Mouse (Mus musculus): ENCODE data around the gene Relch. TPM values are rescaled to one million over a fixed set of nuclear protein-coding genes. Genes with fewer than 3 reads are reported as not detected.

The Relch gene
- polyA plus RNA-seq, 1 experiment: 48.5 TPM

DNA sequence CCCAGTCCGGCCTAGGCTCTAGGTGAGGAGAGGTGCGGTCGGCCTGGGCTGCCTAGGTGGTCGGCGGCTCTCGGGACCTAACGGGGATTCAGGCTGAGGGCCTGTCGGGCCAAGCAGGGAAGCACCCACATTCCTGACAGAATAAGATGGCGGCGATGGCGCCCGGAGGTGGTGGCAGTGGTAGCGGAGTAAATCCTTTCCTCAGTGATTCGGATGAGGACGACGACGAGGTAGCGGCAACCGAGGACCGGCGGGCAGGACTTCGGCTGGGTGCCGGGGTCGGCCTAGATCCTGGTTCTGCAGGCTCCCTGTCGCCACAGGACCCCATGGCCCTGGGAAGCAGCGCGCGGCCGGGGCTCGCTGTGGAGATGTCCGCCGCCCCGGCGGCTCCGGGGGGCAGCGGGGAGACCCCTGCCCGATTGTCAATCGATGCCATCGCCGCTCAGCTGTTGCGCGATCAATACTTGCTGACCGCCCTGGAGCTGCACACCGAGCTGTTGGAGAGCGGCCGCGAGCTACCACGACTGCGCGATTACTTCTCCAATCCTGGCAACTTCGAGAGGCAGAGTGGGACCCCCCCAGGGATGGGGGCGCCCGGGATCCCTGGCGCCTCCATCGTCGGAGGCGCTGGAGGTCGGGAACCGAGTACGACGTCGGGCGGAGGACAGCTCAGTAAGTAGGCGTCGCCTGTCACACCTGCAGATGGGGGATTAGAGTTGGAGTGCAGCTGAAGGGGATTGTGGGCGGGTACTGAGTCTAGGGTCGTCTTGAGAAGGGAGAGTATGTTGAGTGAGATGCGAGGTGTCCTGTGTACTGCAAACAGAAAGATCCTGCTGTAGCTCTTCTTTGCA lies 526 bp downstream of the Relch start:
- DNase-seq: peak in 1 of 2 experiments; percentile 41
- Histone ChIP-seq H3K4me1 (ENCODE audit: control insufficient read depth, insufficient read depth, low read length) (peaks cover 8% of the 10 kb centered on the region; the same call in 1 of the 2 replicates), H3K27me3 (ENCODE audit: control insufficient read depth, insufficient read depth, low read length) (no peaks in the 10 kb centered on the region), H3K4me3 (replicated peaks; ENCODE audit: insufficient read depth, low read depth, low read length) (peak overlapping the region; percentile 80), H3K27ac (ENCODE audit: insufficient read depth, low read length) (peak overlapping the region; percentile 48)
- 1% methylated on average over 68 of the region's 68 CpGs for WGBS
- TF ChIP-seq CTCF (IDR thresholded peaks at IDR 0.05; ENCODE audit: borderline replicate concordance, insufficient read depth, low read depth, low read length) (no peak), POLR2A (IDR thresholded peaks at IDR 0.05; ENCODE audit: borderline replicate concordance, insufficient read depth, low read length) (no peak)

DNA sequence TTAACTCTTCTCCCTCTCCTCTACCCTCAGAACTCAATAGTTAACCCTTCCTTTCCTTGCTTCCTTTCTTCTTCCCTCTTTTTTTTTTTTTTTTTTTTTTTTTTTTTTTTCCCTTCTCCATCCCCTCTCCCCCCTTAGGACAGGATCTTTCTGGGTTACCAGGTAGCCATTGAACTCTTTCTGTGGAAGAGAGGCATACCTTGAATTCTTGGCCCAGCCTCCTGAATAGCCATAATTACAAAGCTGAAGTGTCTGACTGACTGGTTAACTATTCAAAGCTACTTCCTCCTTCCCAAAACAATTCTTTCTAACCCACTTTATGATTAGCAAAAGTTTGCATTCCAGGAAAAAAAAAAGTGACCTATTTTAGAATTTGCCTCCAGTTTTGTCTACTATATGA lies 6.0 kb downstream of the Relch start:
- Histone ChIP-seq H3K4me1 (ENCODE audit: control insufficient read depth, insufficient read depth, low read length) (peaks cover 10% of the 10 kb centered on the region; the same call in 1 of the 2 replicates), H3K27ac (ENCODE audit: insufficient read depth, low read length) (no peak overlapping the region), H3K27me3 (ENCODE audit: control insufficient read depth, insufficient read depth, low read length) (no peaks in the 10 kb centered on the region), H3K4me3 (replicated peaks; ENCODE audit: insufficient read depth, low read depth, low read length) (no peak overlapping the region)
- TF ChIP-seq CTCF (IDR thresholded peaks at IDR 0.05; ENCODE audit: borderline replicate concordance, insufficient read depth, low read depth, low read length) (no peak), POLR2A (IDR thresholded peaks at IDR 0.05; ENCODE audit: borderline replicate concordance, insufficient read depth, low read length) (no peak)
- no peak for DNase-seq

DNA sequence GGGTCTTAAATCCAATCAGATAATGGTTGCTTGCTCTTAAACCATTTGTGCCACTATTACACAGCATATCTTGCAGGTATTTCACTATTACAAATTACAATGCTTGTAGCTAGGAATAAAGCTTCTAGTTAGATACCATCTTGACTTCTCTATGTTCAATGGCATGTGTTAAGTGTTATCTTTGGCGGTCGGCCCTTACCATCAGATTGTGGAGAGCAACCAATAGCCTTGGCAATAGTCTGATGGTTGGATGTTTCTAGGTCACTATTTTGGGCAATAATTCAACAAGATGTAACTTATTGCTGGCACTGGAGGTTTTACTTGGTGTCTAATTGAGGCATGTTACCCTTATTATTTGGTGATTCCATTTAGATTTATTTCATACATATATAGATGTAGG lies 11.1 kb downstream of the Relch start:
- 27% methylated on average over 2 of the region's 2 CpGs for WGBS
- Histone ChIP-seq H3K4me1 (ENCODE audit: control insufficient read depth, insufficient read depth, low read length) (peaks cover 2% of the 10 kb centered on the region; the same call in 1 of the 2 replicates), H3K27ac (ENCODE audit: insufficient read depth, low read length) (no peak overlapping the region), H3K4me3 (replicated peaks; ENCODE audit: insufficient read depth, low read depth, low read length) (no peak overlapping the region), H3K27me3 (ENCODE audit: control insufficient read depth, insufficient read depth, low read length) (no peaks in the 10 kb centered on the region)
- DNase-seq: peak in 1 of 2 experiments; percentile 37
- TF ChIP-seq CTCF (IDR thresholded peaks at IDR 0.05; ENCODE audit: borderline replicate concordance, insufficient read depth, low read depth, low read length) (no peak), POLR2A (IDR thresholded peaks at IDR 0.05; ENCODE audit: borderline replicate concordance, insufficient read depth, low read length) (no peak)

DNA sequence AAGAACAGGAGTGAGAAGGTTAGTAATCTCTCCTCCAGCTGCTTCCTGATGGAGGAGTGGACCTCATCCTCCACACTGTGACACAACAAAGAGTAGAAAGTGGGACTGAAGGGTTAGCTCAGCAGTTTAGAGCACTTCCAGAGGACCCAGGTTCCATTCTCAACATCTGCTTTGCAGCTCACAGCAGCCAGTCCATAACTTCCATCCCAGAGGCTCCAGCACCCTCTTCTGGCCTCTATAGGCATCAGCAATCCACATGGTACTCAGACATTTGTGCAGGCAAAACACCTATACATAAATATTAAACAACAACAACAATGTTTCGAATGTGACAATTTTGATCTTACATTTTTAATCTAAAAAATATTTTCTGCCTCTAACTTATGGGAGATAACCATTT lies 16.9 kb downstream of the Relch start:
- 81% methylated on average over 1 of the region's 1 CpGs for WGBS
- TF ChIP-seq POLR2A (IDR thresholded peaks at IDR 0.05; ENCODE audit: borderline replicate concordance, insufficient read depth, low read length) (no peak), CTCF (IDR thresholded peaks at IDR 0.05; ENCODE audit: borderline replicate concordance, insufficient read depth, low read depth, low read length) (peak; percentile 40; the same call in 1 of the 2 replicates)
- no peak for DNase-seq
- Histone ChIP-seq H3K4me1 (ENCODE audit: control insufficient read depth, insufficient read depth, low read length) (no peaks in the 10 kb centered on the region), H3K27me3 (ENCODE audit: control insufficient read depth, insufficient read depth, low read length) (no peaks in the 10 kb centered on the region), H3K27ac (ENCODE audit: insufficient read depth, low read length) (no peak overlapping the region), H3K4me3 (replicated peaks; ENCODE audit: insufficient read depth, low read depth, low read length) (no peak overlapping the region)

DNA sequence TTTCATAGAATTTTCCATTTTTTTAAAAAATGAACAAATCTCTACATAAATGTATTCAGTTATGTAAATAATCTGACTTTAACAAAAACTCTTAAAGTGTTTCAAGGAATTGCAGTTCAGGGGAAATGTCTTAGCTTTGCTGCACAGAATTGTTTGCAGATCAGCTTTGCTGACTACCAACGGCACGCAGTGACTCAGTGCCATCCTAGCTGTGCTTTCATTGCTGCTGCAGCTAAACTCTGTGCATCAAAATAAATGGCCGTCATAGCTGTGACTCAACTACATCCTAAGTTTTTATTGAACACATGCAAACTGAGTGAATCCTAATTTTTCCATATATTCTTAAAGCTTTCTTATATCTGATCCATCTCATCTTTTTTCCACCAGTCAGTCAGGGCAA lies 21.8 kb downstream of the Relch start:
- H3K4me3 ChIP-seq (replicated peaks; ENCODE audit: insufficient read depth, low read depth, low read length): no peak overlapping the region
- TF ChIP-seq CTCF (IDR thresholded peaks at IDR 0.05; ENCODE audit: borderline replicate concordance, insufficient read depth, low read depth, low read length): no peak
- no peak for TF ChIP-seq POLR2A (IDR thresholded peaks at IDR 0.05; ENCODE audit: borderline replicate concordance, insufficient read depth, low read length)
- no peaks in the 10 kb centered on the region for H3K4me1 ChIP-seq (ENCODE audit: control insufficient read depth, insufficient read depth, low read length)
- WGBS: 71% methylated on average over 3 of the region's 3 CpGs
- H3K27ac ChIP-seq (ENCODE audit: insufficient read depth, low read length): no peak overlapping the region
- no peak for DNase-seq
- no peaks in the 10 kb centered on the region for H3K27me3 ChIP-seq (ENCODE audit: control insufficient read depth, insufficient read depth, low read length)

DNA sequence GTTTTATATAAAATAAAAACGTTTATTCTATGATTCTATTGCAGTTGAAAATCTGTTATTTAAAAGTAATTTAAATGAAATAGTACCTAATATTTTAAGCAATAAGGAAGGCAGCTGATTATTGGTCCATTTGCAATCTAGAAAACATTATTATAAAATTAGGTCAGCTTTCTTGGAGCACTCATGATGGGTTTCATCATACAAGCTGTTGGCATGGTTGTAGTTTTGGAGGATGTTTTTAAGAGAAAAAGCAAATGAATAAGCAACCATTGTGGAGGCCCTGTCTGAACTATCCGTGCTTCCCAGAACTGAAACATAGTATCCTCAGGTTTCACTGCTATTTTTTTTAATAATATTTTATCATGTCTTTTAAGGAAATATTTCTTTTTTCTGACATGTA lies 31.9 kb downstream of the Relch start:
- DNase-seq: no peak

DNA sequence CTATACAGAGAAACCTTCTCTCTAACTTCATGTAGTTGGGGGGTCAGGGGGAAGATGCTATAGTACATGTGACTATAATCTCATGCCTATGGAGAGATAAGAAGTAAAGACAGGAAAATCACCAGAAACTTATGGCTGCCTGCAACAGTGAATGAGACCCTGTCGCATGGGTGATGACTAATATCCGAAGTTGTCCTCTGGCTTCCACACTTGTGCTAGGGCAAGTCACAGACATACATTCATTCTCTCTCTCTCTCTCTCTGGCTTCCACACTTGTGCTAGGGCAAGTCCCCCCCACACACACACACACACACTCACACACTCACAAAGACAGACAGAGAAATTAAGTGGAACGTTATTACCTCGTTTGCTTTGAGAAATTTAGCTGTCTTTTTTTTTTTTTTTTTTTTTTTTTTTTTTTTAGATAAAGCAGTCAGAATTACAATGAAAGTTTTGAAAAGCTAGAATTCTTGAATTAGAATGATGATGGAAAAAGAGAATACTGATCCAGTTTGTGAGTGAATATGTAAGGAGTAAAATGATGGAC lies 37.4 kb downstream of the Relch start:
- peaks cover 4% of the 10 kb centered on the region; the same call in 1 of the 2 replicates for H3K4me1 ChIP-seq (ENCODE audit: control insufficient read depth, insufficient read depth, low read length)
- no peaks in the 10 kb centered on the region for H3K27me3 ChIP-seq (ENCODE audit: control insufficient read depth, insufficient read depth, low read length)
- no peak overlapping the region for H3K27ac ChIP-seq (ENCODE audit: insufficient read depth, low read length)
- no peak overlapping the region for H3K4me3 ChIP-seq (replicated peaks; ENCODE audit: insufficient read depth, low read depth, low read length)
- no peak for DNase-seq
- TF ChIP-seq POLR2A (IDR thresholded peaks at IDR 0.05; ENCODE audit: borderline replicate concordance, insufficient read depth, low read length) (no peak), CTCF (IDR thresholded peaks at IDR 0.05; ENCODE audit: borderline replicate concordance, insufficient read depth, low read depth, low read length) (no peak)
- 86% methylated on average over 4 of the region's 4 CpGs for WGBS

More for the DNA sequence above, 31.9 kb downstream of the Relch start:
- peaks cover 5% of the 10 kb centered on the region; the same call in 1 of the 2 replicates for H3K4me1 ChIP-seq (ENCODE audit: control insufficient read depth, insufficient read depth, low read length)
- H3K4me3 ChIP-seq (replicated peaks; ENCODE audit: insufficient read depth, low read depth, low read length): no peak overlapping the region
- H3K27me3 ChIP-seq (ENCODE audit: control insufficient read depth, insufficient read depth, low read length): no peaks in the 10 kb centered on the region
- TF ChIP-seq CTCF (IDR thresholded peaks at IDR 0.05; ENCODE audit: borderline replicate concordance, insufficient read depth, low read depth, low read length) (no peak), POLR2A (IDR thresholded peaks at IDR 0.05; ENCODE audit: borderline replicate concordance, insufficient read depth, low read length) (no peak)
- H3K27ac ChIP-seq (ENCODE audit: insufficient read depth, low read length): no peak overlapping the region
- 64% methylated on average over 2 of the region's 2 CpGs for WGBS

DNA sequence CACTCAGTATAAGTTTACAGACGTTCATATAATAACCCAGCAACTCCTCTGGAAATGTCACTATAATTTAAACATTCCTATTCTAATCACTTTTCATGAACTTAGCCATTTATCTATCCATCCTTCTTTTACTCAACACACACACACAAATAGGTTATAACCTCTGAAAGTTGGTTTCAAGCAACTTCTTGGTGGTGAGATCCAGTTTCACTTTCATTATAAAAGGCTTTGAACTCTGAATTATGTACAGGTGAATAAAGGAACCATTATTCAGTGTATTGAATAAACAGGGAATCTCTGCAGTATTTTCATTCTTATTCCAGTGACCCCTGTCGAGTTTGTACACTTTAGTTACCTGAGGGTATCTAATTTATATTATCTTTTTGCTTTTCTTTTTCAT lies 45.8 kb downstream of the Relch start:
- H3K27me3 ChIP-seq (ENCODE audit: control insufficient read depth, insufficient read depth, low read length): no peaks in the 10 kb centered on the region
- no peak for DNase-seq
- H3K27ac ChIP-seq (ENCODE audit: insufficient read depth, low read length): no peak overlapping the region
- H3K4me3 ChIP-seq (replicated peaks; ENCODE audit: insufficient read depth, low read depth, low read length): no peak overlapping the region
- TF ChIP-seq CTCF (IDR thresholded peaks at IDR 0.05; ENCODE audit: borderline replicate concordance, insufficient read depth, low read depth, low read length) (no peak), POLR2A (IDR thresholded peaks at IDR 0.05; ENCODE audit: borderline replicate concordance, insufficient read depth, low read length) (no peak)
- no peaks in the 10 kb centered on the region for H3K4me1 ChIP-seq (ENCODE audit: control insufficient read depth, insufficient read depth, low read length)
- WGBS: 77% methylated on average over 2 of the region's 2 CpGs
